Mouse (Mus musculus): Measurements from ENCODE around the gene Spag17. TPM values are rescaled to one million over a fixed set of nuclear protein-coding genes. Genes with fewer than 3 reads are reported as not detected.
"Not testable (repeated sequence)": the region's sequence is repeated elsewhere in the genome, so short reads cannot be mapped to it uniquely, and the experiment has no call there.

The Spag17 gene
- under 1 TPM; 0.05 to 0.14 TPM for total RNA-seq (2021)
- long read RNA-seq, experiment 1: 0 reads
- long read RNA-seq, experiment 2: 0 reads

DNA sequence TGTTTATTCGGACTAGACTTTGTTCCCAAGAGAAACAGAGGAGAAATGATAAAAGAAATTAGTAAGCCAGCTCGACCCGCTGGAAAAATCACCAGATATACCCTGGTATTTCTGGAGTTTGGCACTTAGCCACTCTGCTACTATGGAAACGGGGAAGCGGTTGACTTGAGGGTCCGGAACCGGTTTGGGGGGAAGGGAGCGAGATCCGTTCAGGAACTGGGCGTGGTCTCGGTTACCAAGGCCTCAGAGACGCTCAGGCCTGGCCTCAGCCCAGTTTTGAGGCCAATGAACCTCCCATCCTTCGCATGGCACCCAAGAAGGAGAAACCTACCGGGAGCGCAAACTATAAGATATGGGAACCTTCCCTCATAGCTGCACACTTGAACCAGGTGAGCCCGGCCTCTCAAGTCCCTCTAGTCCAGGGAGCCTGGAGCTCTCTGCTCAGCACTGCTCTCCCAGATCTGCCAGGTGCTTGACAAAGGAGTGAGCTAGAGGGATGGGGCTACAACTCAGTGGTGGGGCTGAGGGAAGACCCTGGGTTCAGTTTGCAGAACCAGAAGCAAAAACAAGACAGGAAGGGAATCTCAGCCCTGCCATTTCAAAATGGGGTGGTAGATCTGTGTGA is at the start of gene Spag17:
Gene Spag17, plus strand, starts transcription at position 220 of the 625 bp plus-strand sequence.
- DNase-seq (ENCODE audit: low spot score in 2 of 2): no peak

DNA sequence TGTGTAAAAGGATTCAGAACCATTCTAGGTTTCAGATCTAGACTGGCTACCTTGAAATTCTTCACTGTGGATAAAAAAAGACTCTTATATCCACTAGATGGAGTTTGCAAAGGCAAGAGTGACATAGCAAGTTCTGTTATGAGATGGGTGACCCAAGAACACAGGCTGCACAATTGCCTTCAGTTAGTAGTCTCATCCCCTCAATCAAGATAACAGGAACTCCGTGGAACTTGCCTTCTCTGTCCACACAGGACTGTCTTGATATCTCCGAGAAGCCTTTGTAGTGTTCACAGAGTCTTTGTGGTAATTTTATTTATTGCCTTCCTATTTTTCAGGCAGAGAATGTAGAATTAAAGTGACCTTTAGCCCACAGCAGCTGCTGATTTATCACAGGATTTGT is 42.9 kb upstream of the Spag17 start:
- no peak for DNase-seq (ENCODE audit: low spot score in 2 of 2)

DNA sequence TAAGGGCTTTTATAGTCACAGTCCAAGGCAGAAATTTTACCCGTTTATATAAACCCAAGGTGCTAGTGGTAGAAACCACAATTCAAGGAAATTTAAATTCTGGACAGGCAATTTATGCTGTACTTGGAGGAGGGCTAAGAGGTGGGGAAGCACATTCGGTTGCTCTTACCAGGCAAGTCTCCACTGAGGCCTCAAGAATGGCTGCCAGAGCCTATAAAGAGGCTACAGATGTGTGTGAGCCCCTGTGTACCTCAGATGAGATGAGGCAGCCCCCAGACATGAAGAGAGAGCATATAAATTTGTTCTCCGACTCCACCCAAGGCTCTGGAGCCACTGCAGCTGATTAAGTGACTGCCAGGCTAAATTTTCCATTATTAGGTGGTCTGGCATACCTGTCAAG is 42.4 kb upstream of the Spag17 start:
- no peak for DNase-seq (ENCODE audit: low spot score in 2 of 2)

GRCm38 (mm10) chr3:99843233-99843632 is 42.0 kb upstream of the Spag17 start:
- DNase-seq (ENCODE audit: low spot score in 2 of 2): no peak

DNA sequence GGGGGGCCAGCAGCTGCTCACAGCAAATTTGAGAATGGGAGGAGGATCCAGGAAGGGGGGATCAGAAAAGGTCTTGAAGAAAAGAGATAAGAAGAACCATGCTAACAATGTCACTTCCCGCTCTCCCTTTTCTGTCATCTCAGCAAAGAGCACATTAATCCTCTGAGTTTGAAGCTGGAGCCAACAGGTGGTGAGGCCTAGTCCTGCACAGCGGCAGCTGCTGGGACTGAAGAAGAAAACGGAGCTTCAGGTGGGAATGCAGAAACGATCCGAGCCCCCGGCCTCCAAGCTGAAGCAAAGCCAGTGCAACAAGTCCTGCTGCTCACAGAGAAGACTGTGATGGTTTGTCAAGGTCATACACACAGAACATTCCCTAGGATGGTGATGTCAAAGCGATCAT is 34.3 kb upstream of the Spag17 start:
- DNase-seq (ENCODE audit: low spot score in 2 of 2): no peak

- no peak for DNase-seq (ENCODE audit: low spot score in 2 of 2)
Measured at GRCm38 (mm10) chr3:99854595-99854994, 30.6 kb upstream of the Spag17 start.

GRCm38 (mm10) chr3:99858922-99859321 is 26.3 kb upstream of the Spag17 start:
- DNase-seq (ENCODE audit: low spot score in 2 of 2): no peak

GRCm38 (mm10) chr3:99864706-99865105 is 20.5 kb upstream of the Spag17 start:
- no peak for DNase-seq (ENCODE audit: low spot score in 2 of 2)

DNA sequence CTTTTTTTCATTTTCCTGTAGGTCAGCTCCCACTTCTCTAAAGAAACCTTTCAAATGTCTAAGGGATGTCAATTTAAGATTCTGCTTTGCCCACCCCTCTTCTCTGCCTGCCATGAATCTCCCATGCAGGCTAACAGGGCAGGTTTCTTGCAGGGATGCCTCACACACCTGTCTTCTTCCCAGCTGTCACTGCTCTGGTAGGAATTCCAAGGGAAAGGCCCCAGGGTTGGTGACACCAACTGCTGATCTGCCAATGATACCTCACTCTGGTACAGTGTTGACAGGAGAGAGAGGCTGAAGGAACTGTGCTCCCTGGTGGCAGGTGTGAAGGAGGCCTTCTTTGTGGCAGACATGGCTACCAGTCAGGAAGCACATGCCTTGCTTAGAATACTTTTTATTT is 10.1 kb upstream of the Spag17 start:
- DNase-seq (ENCODE audit: low spot score in 2 of 2): no peak

DNA sequence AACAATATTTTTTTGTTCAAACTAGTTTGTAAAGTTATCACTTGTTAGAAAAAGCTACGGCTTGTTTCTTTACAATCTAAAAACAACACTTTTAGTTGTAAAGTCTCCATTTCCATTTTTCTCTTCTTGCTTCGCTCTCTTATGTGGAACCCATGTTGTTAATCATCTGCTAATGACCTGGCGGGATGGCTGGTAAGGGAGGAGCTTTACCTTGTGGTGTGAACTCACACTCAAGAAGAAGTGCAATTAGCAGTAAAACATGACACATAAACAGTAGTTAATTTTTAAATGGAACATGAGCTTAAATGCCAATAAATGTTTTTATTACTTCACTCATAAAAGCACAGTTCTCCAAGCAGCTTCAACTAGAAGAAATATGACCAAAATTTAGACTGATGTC is 3.7 kb upstream of the Spag17 start:
- no peak for DNase-seq (ENCODE audit: low spot score in 2 of 2)

GRCm38 (mm10) chr3:99883988-99884564 is 1.1 kb upstream of the Spag17 start:
- DNase-seq (ENCODE audit: low spot score in 2 of 2): no peak

- not testable (repeated sequence) for DNase-seq (ENCODE audit: low spot score in 2 of 2)
Measured at GRCm38 (mm10) chr3:99894741-99895140, 9.5 kb downstream of the Spag17 start.

DNA sequence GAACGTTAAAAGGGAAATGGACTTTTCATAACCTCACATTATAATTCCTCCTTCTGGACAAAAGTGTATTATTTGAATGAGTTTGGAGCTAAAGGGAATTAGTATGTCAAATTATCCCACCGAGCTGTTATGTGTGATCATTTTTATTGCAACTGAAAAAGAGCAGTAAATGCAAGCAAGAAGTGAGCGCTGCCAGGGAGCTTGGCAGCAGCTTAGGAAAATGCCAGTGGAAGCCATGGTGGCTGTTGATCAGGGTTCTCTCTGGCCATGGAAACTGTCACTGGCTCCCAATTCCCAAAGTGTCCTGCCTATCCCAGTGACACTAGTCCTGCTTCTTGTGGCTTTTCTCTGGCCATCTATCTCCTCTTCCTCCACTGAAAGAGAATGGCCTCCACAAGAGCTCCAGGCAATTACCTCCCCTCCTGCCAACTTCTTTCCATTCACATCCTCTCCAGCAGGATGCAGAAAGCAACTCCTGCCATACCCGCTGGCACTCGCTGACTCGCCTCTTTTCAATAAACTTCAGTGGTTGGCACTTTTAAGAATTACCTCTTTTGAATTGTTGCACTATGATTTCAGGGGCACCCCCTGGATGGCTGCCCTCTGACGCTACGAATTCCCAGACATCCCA is 28.7 kb downstream of the Spag17 start:
- no peak for DNase-seq (ENCODE audit: low spot score in 2 of 2)

- DNase-seq (ENCODE audit: low spot score in 2 of 2): no peak
Measured at GRCm38 (mm10) chr3:99922944-99923343, 37.7 kb downstream of the Spag17 start.

DNA sequence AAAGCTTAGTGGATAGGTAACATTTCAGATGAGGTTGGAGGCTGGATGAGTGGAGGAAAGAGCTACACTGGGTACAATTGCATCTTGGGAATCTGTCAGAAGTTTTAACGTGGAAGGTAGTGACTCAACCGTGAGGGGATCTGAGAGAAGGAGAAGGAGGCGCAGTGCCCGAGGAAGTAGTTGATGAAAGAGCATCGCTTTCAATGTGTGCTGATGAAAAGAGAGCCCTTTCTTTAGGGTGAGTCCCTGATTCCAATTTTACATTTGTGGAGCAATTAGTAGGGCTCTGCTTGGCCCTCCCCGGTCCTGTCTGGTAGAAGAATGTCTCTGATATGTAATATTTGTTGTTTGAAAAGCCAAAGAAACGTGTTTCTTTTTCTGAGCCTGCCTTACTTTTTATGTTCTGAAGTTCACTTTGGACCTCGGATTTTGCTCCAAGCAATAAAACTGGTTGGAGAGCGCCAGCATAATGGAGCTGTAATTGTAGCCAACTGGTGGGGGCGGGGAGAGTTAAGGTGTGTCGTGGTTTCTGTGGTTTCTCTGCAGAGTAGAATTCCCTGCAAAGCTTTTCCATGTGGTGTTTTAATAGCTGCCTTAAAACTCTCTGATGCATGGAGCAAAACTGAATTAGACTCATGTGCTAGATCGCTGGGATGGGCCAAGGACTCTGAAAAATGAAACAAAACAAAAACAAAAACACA is 45.9 kb downstream of the Spag17 start:
- DNase-seq (ENCODE audit: low spot score in 2 of 2): no peak

GRCm38 (mm10) chr3:99936159-99936558 is 51.0 kb downstream of the Spag17 start:
- DNase-seq (ENCODE audit: low spot score in 2 of 2): peak; percentile 8 to 24

DNA sequence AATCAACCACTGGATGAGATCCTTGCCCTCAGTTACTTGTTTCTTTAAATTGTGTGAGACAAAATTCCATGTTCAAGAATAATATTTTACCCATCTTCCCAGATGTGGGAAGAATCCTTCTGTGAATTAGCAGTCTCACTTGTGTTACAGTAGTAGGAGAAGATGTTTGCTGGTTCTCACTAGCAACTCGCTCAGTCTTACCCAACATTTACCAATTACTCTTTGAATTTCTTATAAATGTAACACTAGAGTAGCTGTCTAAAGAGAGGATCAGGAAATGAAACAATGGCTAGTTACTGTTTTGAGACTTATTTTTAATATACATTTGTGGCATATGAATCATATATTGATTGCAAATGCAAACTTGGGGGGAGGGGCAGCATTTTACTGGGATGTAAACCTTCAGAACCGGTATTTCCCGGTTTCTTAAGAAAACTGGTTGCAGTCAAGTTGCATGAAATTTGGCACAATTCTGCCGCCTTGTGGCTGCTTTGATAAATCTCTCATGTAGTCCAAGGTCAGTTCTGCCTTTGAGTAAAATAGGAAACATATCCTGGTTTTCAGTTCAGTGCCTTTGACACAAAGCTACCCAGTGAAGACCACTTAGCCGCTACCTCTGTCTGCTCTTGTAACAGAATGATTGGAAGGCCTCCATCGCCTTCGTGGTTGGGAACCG is 53.5 kb downstream of the Spag17 start:
- DNase-seq (ENCODE audit: low spot score in 2 of 2): peak; percentile 68 to 71

GRCm38 (mm10) chr3:99945171-99945570 is 60.0 kb downstream of the Spag17 start:
- no peak for DNase-seq (ENCODE audit: low spot score in 2 of 2)

- DNase-seq (ENCODE audit: low spot score in 2 of 2): no peak
Measured at GRCm38 (mm10) chr3:99954039-99954602, 68.9 kb downstream of the Spag17 start.

- DNase-seq (ENCODE audit: low spot score in 2 of 2): no peak
Measured at GRCm38 (mm10) chr3:99956517-99956916, 71.3 kb downstream of the Spag17 start.
